In the genomic region with DNA sequence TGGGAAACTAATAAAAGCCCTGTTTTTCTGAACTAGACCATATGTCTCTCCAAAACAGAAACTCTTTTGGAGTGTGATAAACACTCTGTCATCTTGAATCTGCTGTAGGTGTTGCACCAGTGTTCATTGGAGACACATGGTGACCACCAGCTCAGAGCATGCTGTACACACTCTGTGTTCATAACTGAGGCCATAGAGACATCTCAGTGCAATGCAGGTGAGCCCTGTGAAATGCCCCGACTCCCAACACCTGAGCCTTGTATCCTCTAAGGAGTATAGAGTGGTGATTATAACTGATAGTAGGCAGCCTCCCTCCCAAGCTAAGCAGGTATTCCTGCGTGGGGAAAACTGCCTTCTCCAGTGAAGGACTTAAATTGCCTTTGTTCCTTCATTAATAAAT, we compare ENCODE assay signal across 27 mouse cellular contexts.
"Had no signal": no experiment of that assay in that cellular context is flagged by ENCODE, and none has a peak within 500 bp of the region (broad histone marks: within the 10 kb centered on the region; RNA-seq: fewer than 3 reads in every experiment).

No protein-coding gene starts in this region.

- H3K36me3 ChIP-seq: embryonic facial prominence, embryonic 10.5 days; embryonic facial prominence, embryonic 12.5 days; embryonic facial prominence, embryonic 13.5 days; embryonic facial prominence, embryonic 15.5 days; forebrain, embryonic 10.5 days; forebrain, embryonic 12.5 days; forebrain, embryonic 15.5 days had no signal

- H3K4me2 ChIP-seq: embryonic facial prominence, embryonic 12.5 days; embryonic facial prominence, embryonic 13.5 days; embryonic facial prominence, embryonic 15.5 days; forebrain, embryonic 12.5 days; forebrain, embryonic 13.5 days; forebrain, embryonic 15.5 days had no signal

- H3K4me1 ChIP-seq: embryonic facial prominence, embryonic 12.5 days; embryonic facial prominence, embryonic 13.5 days; embryonic facial prominence, embryonic 15.5 days; forebrain, embryonic 10.5 days; forebrain, embryonic 12.5 days had no signal

- H3K4me3 ChIP-seq: embryonic facial prominence, embryonic 10.5 days; embryonic facial prominence, embryonic 12.5 days; embryonic facial prominence, embryonic 13.5 days; embryonic facial prominence, embryonic 15.5 days; erythroblast, embryonic 14.5 days; forebrain, embryonic 10.5 days; forebrain, embryonic 12.5 days; forebrain, embryonic 13.5 days; forebrain, embryonic 15.5 days; gastrocnemius, adult 2 months; heart, adult 2 months had no signal

- DNase-seq: cerebellum, adult 8-10 months; cerebellum, adult 9-10 months; cerebellum, adult 9-11 months; cerebellum, postnatal 14 days; cerebellum, postnatal 25 days; cerebellum, postnatal 36 days; embryo, embryonic 11 days; forebrain, postnatal 0 days; gastrocnemius, adult 2 months; gastrocnemius, postnatal 10 days; gastrocnemius, postnatal 14 days; gastrocnemius, postnatal 25 days; gastrocnemius, postnatal 36 days; heart, adult 11 months; heart, adult 18-20 months; heart, adult 2 months had no signal

- H3K27ac ChIP-seq: embryonic facial prominence, embryonic 10.5 days; embryonic facial prominence, embryonic 12.5 days; embryonic facial prominence, embryonic 13.5 days; embryonic facial prominence, embryonic 15.5 days; forebrain, embryonic 10.5 days; forebrain, embryonic 12.5 days; forebrain, embryonic 13.5 days; forebrain, embryonic 15.5 days; gastrocnemius, adult 2 months; heart, adult 2 months had no signal

- H3K9ac ChIP-seq: embryonic facial prominence, embryonic 12.5 days; embryonic facial prominence, embryonic 13.5 days; embryonic facial prominence, embryonic 15.5 days; forebrain, embryonic 12.5 days; forebrain, embryonic 13.5 days; forebrain, embryonic 15.5 days; forebrain, postnatal 0 days had no signal

- ATAC-seq: forebrain, embryonic 13.5 days; forebrain, embryonic 14.5 days; forebrain, embryonic 15.5 days; forebrain, embryonic 16.5 days; forebrain, postnatal 0 days had no signal

- H3K9me3 ChIP-seq: embryonic facial prominence, embryonic 10.5 days; embryonic facial prominence, embryonic 12.5 days; embryonic facial prominence, embryonic 13.5 days; embryonic facial prominence, embryonic 15.5 days; forebrain, embryonic 10.5 days; forebrain, embryonic 12.5 days; forebrain, embryonic 13.5 days; forebrain, embryonic 15.5 days had no signal

- H3K27me3 ChIP-seq: embryonic facial prominence, embryonic 12.5 days; embryonic facial prominence, embryonic 13.5 days; embryonic facial prominence, embryonic 15.5 days; forebrain, embryonic 12.5 days; forebrain, embryonic 13.5 days; forebrain, embryonic 15.5 days had no signal
